Mouse (Mus musculus): ENCODE measurements around the gene Vamp2.
A peak's percentile ranks its signal among the peaks of the same experiment; 100 is the strongest.

Gene Vamp2

DNA sequence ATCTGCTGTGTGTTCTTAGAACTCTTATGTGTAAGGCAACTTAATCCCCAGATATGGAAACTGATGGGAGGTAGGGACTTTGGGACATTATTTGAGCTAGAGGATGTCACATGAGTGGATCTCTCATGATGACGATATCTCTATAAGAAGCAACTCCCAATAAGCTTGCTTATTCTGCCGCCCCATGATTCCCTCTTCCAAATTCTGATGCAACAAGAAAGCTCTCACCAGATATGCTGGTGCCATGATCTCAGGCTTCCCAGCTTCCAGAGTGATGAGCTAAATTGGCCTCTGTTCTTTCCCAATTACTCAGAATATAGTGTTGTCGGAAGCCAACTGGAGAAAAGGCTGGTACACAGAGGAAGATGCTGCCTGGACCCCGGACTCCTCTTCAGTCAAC lies 23.6 kb downstream of the Vamp2 start:
- peak in 1 of 2 experiments; percentile 18 for DNase-seq (ENCODE audit: low spot score in 2 of 2)

DNA sequence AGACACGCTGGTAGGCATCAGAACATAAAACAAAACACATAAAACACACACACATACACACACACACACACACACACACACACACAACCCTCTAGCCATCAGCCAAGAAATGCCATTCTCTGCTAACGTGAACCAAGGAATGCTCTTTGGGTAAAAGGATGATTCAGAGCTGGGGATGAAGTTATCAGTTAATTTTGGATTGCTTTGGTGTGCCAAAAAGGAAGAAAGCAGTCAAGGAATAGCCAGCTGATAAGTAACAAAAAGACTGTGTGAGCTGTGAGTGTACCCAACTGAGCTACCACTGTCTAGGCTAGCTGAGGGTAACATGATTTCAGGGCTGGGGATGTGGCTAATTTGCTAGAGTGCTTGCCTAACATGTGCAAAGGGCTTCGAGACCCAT lies 25.7 kb downstream of the Vamp2 start:
- DNase-seq (ENCODE audit: low spot score in 2 of 2) = no peak

DNA sequence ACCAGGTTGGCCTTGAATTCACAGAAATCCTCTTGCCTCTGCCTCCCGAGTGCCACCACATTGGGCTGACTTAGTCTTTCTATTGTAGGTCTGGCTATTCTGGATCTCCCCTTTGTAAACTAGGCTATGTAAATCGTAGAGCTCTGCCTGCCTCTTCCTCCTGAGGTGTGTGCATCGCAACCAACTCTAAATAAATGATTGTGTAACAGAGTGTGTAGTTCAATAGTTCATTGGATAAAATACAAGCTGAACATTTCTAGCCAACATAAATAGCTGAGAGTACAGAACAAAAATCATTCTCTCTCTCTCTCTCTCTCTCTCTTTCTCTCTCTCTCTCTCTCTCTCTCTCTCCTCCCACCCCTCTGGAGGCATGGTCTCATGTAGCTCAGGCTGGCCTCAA lies 26.3 kb downstream of the Vamp2 start:
- no peak for DNase-seq (ENCODE audit: low spot score in 2 of 2)

GRCm38 (mm10) chr11:69116843-69117242 lies 28.6 kb downstream of the Vamp2 start:
- DNase-seq (ENCODE audit: low spot score in 2 of 2) = no peak

- DNase-seq (ENCODE audit: low spot score in 2 of 2) = peak; percentile 74 to 75
Observed at GRCm38 (mm10) chr11:69117737-69118695, 29.7 kb downstream of the Vamp2 start.

DNA sequence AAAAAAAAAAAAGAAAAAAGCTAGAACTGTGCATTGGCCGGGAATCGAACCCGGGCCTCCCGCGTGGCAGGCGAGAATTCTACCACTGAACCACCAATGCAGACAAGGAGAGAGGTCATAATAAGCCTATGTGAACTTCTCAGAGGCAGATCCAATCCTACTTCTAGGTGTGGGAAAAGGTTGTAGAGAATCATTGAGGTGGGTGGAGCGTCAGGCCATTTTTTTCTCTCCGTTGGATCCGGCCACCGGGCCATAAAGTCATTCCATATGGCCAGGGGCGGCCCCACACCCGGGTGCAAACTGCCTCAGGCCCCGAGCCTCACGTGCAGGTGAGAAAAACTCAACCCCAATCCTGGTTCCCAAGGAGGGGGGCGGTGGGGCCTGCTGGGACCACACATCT lies 30.5 kb downstream of the Vamp2 start:
- DNase-seq (ENCODE audit: low spot score in 2 of 2) = peak; percentile 78 to 92

DNA sequence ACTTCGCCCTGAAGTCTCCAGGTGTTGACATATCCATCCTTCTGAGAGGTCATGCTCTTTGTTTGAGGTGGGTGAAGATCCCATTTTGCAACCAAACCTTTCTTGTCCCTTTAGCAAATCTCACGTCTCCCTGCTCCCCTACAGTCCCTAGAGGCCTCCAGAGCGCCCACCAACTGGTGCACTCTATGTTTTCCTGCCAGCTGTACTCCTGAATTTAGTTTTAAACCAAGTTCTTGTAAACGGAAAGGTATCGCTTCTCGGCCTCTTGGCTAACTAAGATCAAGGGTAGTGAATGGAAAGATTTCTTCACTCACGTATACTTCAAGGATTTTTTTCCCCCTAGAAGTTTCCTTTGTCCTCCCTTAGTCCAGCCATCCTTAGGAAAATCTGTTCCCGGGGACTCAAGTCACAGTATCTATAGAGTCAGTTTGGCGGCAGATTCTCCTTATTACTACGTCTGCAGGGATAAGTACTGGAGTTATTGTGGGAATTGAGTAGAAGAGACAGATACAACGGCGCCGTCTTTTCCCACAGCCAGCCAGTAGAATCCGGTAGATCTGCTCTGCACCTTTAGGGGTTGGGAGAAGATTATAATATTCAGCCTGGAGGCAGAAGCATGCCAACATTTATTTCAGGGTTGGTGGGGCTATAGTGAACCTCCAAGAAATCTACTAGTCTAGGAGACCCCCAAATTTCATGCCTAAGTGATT lies 31.3 kb downstream of the Vamp2 start:
- no peak for DNase-seq (ENCODE audit: low spot score in 2 of 2)

DNA sequence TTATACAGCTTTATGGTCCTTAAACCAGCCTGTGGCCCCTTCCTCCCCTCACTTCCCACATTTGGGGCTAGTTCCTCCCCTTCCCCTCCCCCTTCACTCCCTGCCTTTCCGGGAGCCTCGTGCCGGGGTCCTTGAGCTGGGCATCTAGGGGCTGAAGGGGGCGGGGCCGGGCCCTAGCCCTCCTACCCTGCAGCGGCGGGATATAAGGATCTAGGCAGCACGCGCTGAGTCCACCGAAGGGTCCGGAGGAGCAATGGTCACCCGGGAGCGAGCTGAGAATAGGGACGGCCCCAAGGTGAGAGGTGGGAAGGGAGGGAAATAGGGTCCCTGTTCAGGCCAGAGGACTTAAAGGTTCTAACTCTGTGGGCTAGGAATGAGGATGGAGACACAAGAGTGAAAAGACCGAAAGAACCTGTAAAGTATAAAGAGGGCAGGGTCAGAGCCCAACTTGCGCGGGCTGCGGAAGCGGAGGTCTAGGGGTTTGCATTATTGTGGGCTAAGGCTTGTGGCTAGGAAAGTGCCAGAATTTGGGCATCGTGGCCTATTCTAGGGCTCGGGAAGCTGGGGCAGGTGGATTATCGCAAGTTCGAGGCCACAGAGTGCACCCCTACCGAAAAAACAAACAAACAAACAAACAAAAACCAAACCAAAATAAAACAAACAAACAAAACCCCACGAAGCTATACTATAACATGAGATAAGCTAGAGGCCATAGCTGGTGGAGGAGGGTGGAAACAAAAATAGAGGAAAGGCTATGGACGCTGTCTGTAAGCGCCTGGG lies 32.1 kb downstream of the Vamp2 start, which contains the start of gene Hes7:
TSS of gene Hes7 (plus strand) at position 184 of the 780 bp plus-strand sequence.
- no peak for DNase-seq (ENCODE audit: low spot score in 2 of 2)

GRCm38 (mm10) chr11:69121001-69121740 lies 32.9 kb downstream of the Vamp2 start:
- no peak for DNase-seq (ENCODE audit: low spot score in 2 of 2)

DNA sequence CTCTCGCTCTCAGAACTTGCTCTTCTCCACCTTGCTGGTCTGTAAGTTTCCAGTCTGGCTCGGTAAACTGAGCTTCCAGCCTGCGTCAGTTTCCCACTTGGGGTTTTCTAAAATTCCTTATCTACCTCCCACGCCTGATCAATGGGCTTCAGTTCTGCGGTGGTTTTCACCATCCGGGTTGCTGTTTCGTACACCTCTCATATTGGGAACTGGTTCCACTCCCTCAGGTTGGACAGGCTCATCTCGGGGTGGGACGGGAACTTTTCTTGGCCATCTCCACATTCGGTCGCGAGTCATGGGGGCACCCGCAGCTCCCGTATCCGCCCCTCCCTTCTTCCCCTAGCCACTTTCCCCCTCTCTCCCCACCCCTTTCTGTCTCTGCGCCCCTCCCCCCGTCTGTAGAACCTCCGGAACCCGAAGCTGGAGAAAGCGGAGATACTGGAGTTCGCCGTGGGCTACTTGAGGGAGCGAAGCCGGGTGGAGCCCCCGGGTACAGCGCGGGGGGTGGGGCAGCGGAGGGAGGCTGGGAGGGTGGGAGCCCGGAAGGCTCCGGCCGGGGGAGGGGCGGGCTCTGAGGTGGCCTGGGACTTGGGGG lies 33.5 kb downstream of the Vamp2 start:
- DNase-seq (ENCODE audit: low spot score in 2 of 2) = no peak

DNA sequence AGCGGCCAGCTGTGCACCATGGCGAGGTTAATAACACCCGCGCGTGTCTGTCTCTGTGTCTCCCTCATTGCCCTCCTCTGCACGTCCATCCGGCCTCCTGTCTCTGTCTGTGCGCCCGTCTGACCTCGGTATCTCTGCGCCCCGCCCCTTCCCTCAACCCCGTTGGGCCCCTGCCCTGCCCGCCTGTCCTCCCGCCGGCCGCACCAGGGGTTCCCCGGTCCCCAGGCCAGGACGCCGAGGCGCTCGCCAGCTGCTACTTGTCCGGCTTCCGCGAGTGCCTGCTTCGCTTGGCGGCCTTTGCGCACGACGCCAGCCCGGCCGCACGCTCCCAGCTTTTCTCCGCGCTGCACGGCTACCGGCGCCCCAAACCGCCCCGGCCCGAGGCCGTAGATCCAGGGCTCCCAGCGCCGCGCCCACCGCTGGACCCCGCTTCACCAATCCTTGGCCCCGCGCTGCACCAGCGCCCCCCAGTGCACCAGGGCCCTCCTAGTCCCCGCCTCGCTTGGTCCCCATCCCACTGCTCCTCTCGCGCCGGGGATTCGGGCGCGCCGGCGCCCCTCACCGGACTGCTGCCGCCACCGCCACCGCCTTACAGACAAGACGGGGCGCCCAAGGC lies 34.2 kb downstream of the Vamp2 start, which contains the start of gene 9130213A22Rik:
TSS of gene 9130213A22Rik (minus strand) at position 254 of the 616 bp plus-strand sequence.
- DNase-seq (ENCODE audit: low spot score in 2 of 2) = peak; percentile 91 to 93

- DNase-seq (ENCODE audit: low spot score in 2 of 2) = peak; percentile 78 to 92
Observed at GRCm38 (mm10) chr11:69123056-69123692, 34.9 kb downstream of the Vamp2 start.

- peak; percentile 76 to 92 for DNase-seq (ENCODE audit: low spot score in 2 of 2)
Observed at GRCm38 (mm10) chr11:69123693-69124497, 35.6 kb downstream of the Vamp2 start.

DNA sequence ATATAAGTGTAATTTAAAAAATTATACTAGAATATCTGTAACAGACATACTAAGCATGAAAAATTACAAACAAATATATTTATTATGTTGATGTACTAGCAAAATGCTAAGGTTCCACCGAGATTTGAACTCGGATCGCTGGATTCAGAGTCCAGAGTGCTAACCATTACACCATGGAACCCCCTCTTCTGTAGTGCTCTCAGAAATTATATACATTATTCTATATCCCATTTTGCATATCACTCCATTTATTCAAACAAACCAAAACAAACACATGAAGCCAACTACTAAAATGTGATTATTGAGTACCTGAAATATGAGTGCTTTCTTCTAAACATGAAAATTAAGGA lies 36.2 kb downstream of the Vamp2 start:
- peak in 1 of 2 experiments; percentile 70 for DNase-seq (ENCODE audit: low spot score in 2 of 2)

GRCm38 (mm10) chr11:69125041-69125851 lies 37.0 kb downstream of the Vamp2 start:
- peak; percentile 81 to 88 for DNase-seq (ENCODE audit: low spot score in 2 of 2)

DNA sequence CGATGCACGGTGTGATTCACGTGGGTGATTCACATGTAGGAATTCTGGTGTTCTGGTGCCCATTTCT lies 37.4 kb downstream of the Vamp2 start, which contains the start of gene Aloxe3:
TSS of gene Aloxe3 (plus strand) at position 45 of the 67 bp plus-strand sequence.
- DNase-seq (ENCODE audit: low spot score in 2 of 2) = no peak

- no peak for DNase-seq (ENCODE audit: low spot score in 2 of 2)
Observed at GRCm38 (mm10) chr11:69125919-69126705, 37.8 kb downstream of the Vamp2 start.

DNA sequence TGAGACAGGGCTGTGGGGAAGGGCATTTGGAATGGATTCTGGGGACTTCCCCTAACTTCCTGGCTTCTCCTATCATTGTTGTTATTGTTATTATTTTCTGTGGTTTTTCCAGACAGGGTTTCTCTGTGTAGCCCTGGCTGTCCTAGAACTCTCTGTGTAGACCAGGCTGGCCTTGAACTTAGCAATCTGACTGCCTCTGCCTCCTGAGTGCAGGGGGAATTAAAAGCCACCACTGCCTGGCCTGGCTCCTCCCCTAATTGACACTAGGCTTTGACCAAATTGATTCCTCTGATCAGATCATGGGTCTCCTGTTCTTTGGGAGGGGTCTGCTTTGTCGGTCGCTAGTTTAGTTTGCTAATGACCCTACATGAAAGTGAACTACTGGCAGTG lies 38.4 kb downstream of the Vamp2 start:
- DNase-seq (ENCODE audit: low spot score in 2 of 2) = no peak

Measured in heart, adult 9 months (tissue).